Mouse (Mus musculus) lung, postnatal 0 days (tissue): Measurements from ENCODE around the gene Bpifb9a.
"Not testable (repeated sequence)": the region's sequence is repeated elsewhere in the genome, so short reads cannot be mapped to it uniquely, and the experiment has no call there.

ENCODE experiments used
- CTCF ChIP-seq: IDR thresholded peaks from 2 replicates; pipeline ENCODE4 v1.5.1; 2016; ENCODE audit warnings: antibody characterized with exemption, mild to moderate bottlenecking
- EP300 ChIP-seq: IDR thresholded peaks from 2 replicates; pipeline ENCODE4 v1.6.1; 2016; ENCODE audit warnings: antibody characterized with exemption, mild to moderate bottlenecking, control low read depth

GRCm38 (mm10) chr2:154294746-154295145 is 37.1 kb downstream of the Bpifb9a start:
- not testable (repeated sequence) for TF ChIP-seq EP300
- peak; percentile 68 for TF ChIP-seq CTCF
